Mouse (Mus musculus): ENCODE measurements around the gene 2310046K23Rik. TPM values are rescaled to one million over a fixed set of nuclear protein-coding genes. Genes with fewer than 3 reads are reported as not detected.

The 2310046K23Rik gene
- 5.7 TPM in 1 of 2 replicates, not detected in the other for polyA plus RNA-seq (2012; rRNA removed; ENCODE audit: low replicate concordance)

DNA sequence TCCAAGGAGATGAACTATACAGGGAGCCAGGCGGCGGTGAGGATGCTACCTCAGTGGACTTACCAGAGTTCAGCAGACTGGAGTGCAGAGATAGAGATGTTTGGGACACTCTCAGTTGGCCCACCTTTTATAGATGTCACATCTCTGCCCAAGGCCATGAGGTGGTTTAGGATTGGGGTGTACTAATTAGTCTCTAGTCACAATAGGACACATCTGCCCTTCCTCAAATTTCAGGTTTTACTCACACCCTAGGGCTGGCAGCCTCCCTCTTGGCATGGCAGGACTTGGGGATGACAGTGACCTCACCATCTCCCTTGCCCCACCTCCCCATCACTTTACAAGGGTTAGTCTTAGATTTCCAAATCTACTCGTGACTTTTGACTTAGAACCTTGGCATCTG lies at the start of gene 2310046K23Rik:
2310046K23Rik (minus strand) TSS at position 101 of the 400 bp plus-strand sequence.

DNA sequence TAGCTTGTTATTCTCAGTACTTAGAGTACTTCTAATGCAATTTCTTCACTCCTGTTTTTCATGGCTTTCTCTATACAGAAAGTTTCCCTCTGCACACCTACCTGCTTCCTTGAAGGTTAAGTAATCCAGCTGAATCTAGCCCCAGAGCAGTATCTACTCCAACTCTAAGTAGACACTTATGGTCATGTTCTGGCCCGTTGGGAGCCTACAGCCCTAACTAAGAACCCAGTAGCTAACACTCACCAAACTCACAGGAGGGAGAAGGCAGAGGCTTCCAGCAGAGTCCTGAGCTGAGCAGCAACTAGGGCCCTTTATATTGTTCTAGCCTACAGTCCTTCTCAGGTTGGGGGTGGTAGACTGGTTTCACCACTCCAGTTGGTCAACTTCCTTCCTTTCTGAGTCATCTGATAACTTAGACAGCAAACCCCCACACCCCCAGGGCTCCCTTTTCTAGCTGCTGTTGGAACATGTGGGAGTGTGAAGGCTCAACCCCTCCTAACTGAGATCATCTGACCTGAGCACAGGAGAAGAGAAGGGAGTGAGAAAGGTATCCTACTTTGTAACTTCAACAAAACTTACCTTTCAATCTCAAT lies 39.2 kb upstream of the 2310046K23Rik start, which contains the start of gene Ivl:
Ivl (minus strand) TSS at position 287 of the 593 bp plus-strand sequence.

DNA sequence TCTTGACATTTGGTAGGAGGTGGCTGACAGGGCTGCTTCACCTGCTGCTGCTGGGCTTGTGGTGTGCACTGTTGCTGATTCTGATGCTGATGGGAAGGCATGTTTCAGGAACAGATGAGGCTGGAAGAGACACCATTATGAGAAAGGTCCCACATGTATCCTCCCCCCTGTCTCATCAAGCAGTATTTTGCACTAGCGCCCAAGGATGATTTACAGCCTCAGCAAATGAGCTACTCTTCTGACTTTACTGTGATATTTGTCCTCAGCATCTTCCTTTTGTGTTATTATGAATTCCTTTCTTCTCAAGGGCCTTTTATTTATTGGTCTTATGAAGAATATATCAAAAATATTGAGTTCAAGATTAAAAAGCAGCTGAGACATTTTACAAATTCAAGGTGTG lies 33.9 kb downstream of the 2310046K23Rik start, which contains the start of gene Sprr4:
Sprr4 (minus strand) TSS at position 101 of the 400 bp plus-strand sequence.

DNA sequence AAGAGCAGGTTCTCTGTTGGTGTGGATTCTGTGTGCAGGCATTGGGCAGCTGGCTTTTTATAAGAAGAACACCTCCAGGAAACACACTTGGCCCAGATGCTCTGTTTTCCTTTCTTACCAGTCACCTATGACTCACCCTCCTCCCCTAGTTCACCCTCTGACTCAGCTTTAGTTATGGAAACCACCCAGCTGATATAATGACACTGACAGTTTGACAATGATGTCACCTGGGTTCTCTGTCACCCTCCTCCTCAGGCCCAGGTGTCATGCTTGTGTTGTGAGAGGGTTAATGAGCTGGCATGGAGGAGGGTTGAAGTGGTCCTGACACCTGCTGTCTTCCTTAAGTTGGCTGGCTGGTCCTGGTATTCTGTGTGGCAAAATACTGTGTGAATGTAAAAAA lies 48.4 kb downstream of the 2310046K23Rik start, which contains the start of gene Sprr1a:
Sprr1a (minus strand) TSS at position 33 of the 400 bp plus-strand sequence.

Other genes starting within 250 kb of the 2310046K23Rik start
- gene Sprr2a3, start 249.1 kb downstream of the 2310046K23Rik start, polyA plus RNA-seq (2012; rRNA removed; ENCODE audit: low replicate concordance) = 0.43 and 0.94 TPM in 2 replicates
- not detected in 2 replicates for gene Sprr2b, start 217.9 kb downstream of the 2310046K23Rik start, polyA plus RNA-seq (2012; rRNA removed; ENCODE audit: low replicate concordance)
- not detected in 2 replicates for gene Sprr2d, start 195.4 kb downstream of the 2310046K23Rik start, polyA plus RNA-seq (2012; rRNA removed; ENCODE audit: low replicate concordance)
- gene Sprr2e, start 182.4 kb downstream of the 2310046K23Rik start, polyA plus RNA-seq (2012; rRNA removed; ENCODE audit: low replicate concordance) = not detected in 2 replicates
- not detected in 2 replicates for gene Sprr2f, start 169.3 kb downstream of the 2310046K23Rik start, polyA plus RNA-seq (2012; rRNA removed; ENCODE audit: low replicate concordance)
- gene Sprr2h, start 148.8 kb downstream of the 2310046K23Rik start, polyA plus RNA-seq (2012; rRNA removed; ENCODE audit: low replicate concordance) = not detected in 2 replicates
- not detected in 2 replicates for gene Sprr2i, start 126.5 kb downstream of the 2310046K23Rik start, polyA plus RNA-seq (2012; rRNA removed; ENCODE audit: low replicate concordance)
- not detected in 2 replicates for gene Sprr2j-ps, start 116.4 kb downstream of the 2310046K23Rik start, polyA plus RNA-seq (2012; rRNA removed; ENCODE audit: low replicate concordance)
- 13.6 and 17.5 TPM in 2 replicates for gene Gm9774, start 105.1 kb downstream of the 2310046K23Rik start, polyA plus RNA-seq (2012; rRNA removed; ENCODE audit: low replicate concordance)
- not detected in 2 replicates for gene Sprr2k, start 101.9 kb downstream of the 2310046K23Rik start, polyA plus RNA-seq (2012; rRNA removed; ENCODE audit: low replicate concordance)
- not detected in 2 replicates for gene Sprr1b, start 95.7 kb downstream of the 2310046K23Rik start, polyA plus RNA-seq (2012; rRNA removed; ENCODE audit: low replicate concordance)
- not detected in 2 replicates for gene Sprr3, start 75.8 kb downstream of the 2310046K23Rik start, polyA plus RNA-seq (2012; rRNA removed; ENCODE audit: low replicate concordance)
- 24.1 and 25.4 TPM in 2 replicates for gene Sprr1a, start 48.6 kb downstream of the 2310046K23Rik start, polyA plus RNA-seq (2012; rRNA removed; ENCODE audit: low replicate concordance)
- not detected in 2 replicates for gene Sprr4, start 34.0 kb downstream of the 2310046K23Rik start, polyA plus RNA-seq (2012; rRNA removed; ENCODE audit: low replicate concordance)
- gene Ivl, start 39.2 kb upstream of the 2310046K23Rik start, polyA plus RNA-seq (2012; rRNA removed; ENCODE audit: low replicate concordance) = 1.4 TPM in 1 of 2 replicates, not detected in the other
- gene Smcp, start 54.5 kb upstream of the 2310046K23Rik start, polyA plus RNA-seq (2012; rRNA removed; ENCODE audit: low replicate concordance) = 0.24 TPM in 1 of 2 replicates, not detected in the other
- 0.20 TPM in 1 of 2 replicates, not detected in the other for gene 2210017I01Rik, start 73.0 kb upstream of the 2310046K23Rik start, polyA plus RNA-seq (2012; rRNA removed; ENCODE audit: low replicate concordance)
- 0.66 and 1.3 TPM in 2 replicates for gene Lce6a, start 87.1 kb upstream of the 2310046K23Rik start, polyA plus RNA-seq (2012; rRNA removed; ENCODE audit: low replicate concordance)
- 0.86 and 4.6 TPM in 2 replicates for gene Lce1a1, start 113.8 kb upstream of the 2310046K23Rik start, polyA plus RNA-seq (2012; rRNA removed; ENCODE audit: low replicate concordance)
- gene Lce1b, start 122.4 kb upstream of the 2310046K23Rik start, polyA plus RNA-seq (2012; rRNA removed; ENCODE audit: low replicate concordance) = 1.4 and 8.5 TPM in 2 replicates
- 0.92 and 8.4 TPM in 2 replicates for gene Lce1a2, start 135.8 kb upstream of the 2310046K23Rik start, polyA plus RNA-seq (2012; rRNA removed; ENCODE audit: low replicate concordance)
- 1.2 and 5.9 TPM in 2 replicates for gene Lce1c, start 144.7 kb upstream of the 2310046K23Rik start, polyA plus RNA-seq (2012; rRNA removed; ENCODE audit: low replicate concordance)
- 0.31 and 3.0 TPM in 2 replicates for gene Lce1d, start 152.7 kb upstream of the 2310046K23Rik start, polyA plus RNA-seq (2012; rRNA removed; ENCODE audit: low replicate concordance)
- gene Lce1e, start 174.6 kb upstream of the 2310046K23Rik start, polyA plus RNA-seq (2012; rRNA removed; ENCODE audit: low replicate concordance) = 0.93 TPM in 1 of 2 replicates, not detected in the other
- 0.91 TPM in 1 of 2 replicates, not detected in the other for gene Lce1f, start 185.8 kb upstream of the 2310046K23Rik start, polyA plus RNA-seq (2012; rRNA removed; ENCODE audit: low replicate concordance)
- gene Gm38119, start 204.6 kb upstream of the 2310046K23Rik start, polyA plus RNA-seq (2012; rRNA removed; ENCODE audit: low replicate concordance) = not detected in 2 replicates
- gene Lce1g, start 217.8 kb upstream of the 2310046K23Rik start, polyA plus RNA-seq (2012; rRNA removed; ENCODE audit: low replicate concordance) = not detected in 2 replicates
- 0.22 and 0.56 TPM in 2 replicates for gene Lce1h, start 230.6 kb upstream of the 2310046K23Rik start, polyA plus RNA-seq (2012; rRNA removed; ENCODE audit: low replicate concordance)
- 1.3 TPM in 1 of 2 replicates, not detected in the other for gene Lce1i, start 244.4 kb upstream of the 2310046K23Rik start, polyA plus RNA-seq (2012; rRNA removed; ENCODE audit: low replicate concordance)